Mouse (Mus musculus): ENCODE results near the gene Taar7e. TPM values are rescaled to one million over a fixed set of nuclear protein-coding genes. Genes with fewer than 3 reads are reported as not detected.
"Not testable (repeated sequence)": the region's sequence is repeated elsewhere in the genome, so short reads cannot be mapped to it uniquely, and the experiment has no call there.

The Taar7e gene
- not detected for total RNA-seq (2021)

DNA sequence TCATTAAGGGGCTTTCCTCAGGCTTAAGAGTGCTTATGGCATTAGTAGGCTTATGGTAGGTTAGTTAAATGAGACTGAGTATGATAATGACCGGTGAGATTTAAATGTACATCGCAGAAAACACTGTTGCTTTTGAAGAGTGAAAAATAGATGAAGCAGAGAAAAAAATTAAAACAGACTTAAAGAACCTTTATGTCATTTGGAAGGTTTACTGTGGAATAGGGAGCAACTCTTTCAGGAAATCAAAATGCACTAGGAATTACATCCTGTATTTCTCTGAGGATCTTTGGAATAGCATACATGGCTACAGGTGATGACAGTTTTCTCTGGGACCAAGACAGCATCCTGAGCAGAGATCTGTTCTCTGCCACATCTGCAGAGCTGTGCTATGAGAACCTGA is at the start of gene Taar7e:
Gene Taar7e, plus strand, starts transcription at position 301 of the 400 bp plus-strand sequence.
- DNase-seq = no peak

DNA sequence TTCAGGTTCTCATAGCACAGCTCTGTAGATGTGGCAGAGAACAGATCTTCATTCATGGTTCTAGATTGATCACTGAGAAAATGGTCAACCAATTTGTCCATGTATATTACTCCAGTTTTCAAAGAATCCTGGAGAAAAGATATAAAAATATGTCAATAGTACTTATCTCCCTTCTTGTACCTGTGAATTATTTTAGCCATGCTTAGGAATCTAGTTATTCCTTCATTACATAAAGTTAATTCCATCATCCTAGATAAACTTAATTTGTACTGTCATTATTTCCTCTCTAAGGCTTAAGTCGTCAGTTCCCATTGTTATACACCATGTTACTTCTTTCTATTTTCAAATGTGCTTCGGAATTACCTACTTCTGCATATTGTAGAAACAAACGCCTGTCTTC is 44.0 kb upstream of the Taar7e start, which contains the start of gene Taar7a:
Gene Taar7a, minus strand, starts transcription at position 101 of the 400 bp plus-strand sequence.
- no peak for DNase-seq

DNA sequence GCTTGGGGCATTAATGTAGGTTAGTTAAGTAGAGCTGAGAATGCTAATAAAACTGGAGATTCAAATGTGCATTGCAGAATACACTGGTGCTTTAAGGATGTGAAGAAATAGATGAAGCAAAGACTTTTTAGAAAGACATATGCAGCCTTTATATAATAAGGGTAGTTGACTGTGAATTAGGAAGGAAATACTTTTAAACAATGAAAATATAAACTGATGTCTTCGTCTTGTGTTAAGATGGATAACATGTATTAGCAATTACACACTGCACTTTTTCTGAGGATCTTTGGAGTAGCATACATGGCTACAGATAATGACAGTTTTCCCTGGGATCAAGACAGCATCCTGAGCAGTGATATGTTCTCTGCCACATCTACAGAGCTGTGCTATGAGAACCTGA is 37.8 kb upstream of the Taar7e start, which contains the start of gene Taar7b:
Gene Taar7b, plus strand, starts transcription at position 301 of the 400 bp plus-strand sequence.
- DNase-seq = no peak

DNA sequence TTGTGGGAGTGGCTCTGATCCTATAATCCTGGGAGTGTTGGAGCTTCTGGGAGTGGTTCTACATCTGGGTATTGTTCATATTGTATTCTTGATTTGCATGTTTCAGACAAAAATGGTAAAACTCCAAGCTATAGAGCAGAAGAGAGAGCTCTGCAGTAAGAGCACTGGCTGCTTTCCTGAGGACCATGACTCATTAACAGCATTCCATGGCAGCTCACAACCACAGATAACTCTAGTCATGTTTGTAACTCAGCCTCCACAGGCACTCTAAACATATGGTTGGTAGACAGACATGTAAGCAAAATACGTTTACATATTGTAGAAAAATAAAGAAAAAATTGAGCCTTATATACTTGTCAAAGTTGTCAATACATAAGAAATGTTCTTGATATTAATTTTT is 31.0 kb upstream of the Taar7e start:
- DNase-seq = no peak

DNA sequence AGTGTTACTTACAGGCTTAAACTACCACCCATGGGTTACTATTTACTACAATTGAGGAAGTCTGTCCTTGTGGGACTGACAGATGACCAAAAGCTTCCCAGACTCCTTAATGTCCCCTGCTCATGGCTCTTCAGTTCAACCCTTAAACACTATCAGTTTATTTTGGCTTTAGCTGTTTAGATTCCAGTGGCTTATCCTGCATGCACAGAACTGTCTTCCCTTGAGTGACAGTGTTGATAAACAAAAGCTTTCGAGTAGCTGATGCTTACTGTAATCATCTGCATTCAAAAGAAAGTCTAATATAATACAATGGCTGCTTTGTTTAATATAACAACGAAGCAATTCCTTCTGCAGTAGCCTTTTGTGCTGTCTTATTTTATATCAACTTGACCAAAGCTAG is 30.4 kb upstream of the Taar7e start:
- DNase-seq = no peak

DNA sequence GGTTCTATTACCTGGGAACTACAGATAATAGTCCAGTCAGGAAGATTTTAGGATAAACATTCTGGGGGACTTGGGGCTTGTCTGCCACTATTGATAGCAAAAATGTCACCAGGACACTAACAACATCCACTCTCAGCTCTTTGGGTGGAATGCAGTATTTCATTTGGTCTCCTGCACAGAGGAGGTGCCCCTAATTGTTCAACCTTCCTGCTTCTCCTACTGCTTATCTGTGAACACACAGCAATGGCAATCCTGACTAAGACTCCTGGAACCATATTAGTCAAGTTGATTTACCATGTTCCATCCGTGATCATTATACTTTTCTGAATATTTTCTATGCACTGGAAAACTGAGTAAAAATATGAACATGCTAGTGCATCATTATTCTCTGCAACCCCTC is 29.3 kb upstream of the Taar7e start:
- no peak for DNase-seq

DNA sequence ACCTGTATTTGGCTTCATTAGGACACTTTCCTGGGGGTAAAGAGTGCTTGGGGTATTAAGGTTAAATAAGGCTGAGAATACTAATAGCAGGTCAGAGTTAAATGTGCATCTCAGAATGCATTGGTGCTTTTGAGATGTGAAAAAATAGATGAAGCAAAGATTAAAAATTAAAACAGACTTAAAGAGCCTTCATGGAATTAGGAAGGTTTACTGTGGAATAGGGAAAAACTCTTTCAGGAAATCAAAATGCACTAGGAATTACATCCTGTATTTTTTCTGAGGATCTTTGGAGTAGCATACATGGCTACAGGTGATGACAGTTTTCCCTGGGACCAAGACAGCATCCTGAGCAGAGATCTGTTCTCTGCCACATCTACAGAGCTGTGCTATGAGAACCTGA is 10.5 kb upstream of the Taar7e start, which contains the start of gene Taar7d:
Gene Taar7d, plus strand, starts transcription at position 301 of the 400 bp plus-strand sequence.
- no peak for DNase-seq

DNA sequence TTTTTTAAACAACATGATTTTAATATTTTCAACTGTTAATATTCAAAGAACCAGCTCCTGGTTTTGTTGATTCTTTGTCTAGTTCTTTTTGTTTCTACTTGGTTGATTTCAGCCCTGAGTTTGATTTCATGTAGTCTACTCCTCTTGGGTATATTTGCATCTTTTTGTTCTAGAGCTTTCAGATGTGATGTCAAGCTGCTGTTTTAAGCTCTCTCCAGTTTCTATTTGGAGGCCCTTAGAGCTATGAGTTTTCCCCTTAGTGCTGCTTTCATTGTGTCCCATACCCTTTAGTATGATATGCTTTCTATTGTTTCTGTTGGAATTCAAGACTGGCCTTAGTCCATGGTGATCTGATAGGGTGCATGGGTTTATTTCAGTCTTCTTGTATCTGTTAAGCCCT is 6.1 kb upstream of the Taar7e start:
- DNase-seq = no peak

DNA sequence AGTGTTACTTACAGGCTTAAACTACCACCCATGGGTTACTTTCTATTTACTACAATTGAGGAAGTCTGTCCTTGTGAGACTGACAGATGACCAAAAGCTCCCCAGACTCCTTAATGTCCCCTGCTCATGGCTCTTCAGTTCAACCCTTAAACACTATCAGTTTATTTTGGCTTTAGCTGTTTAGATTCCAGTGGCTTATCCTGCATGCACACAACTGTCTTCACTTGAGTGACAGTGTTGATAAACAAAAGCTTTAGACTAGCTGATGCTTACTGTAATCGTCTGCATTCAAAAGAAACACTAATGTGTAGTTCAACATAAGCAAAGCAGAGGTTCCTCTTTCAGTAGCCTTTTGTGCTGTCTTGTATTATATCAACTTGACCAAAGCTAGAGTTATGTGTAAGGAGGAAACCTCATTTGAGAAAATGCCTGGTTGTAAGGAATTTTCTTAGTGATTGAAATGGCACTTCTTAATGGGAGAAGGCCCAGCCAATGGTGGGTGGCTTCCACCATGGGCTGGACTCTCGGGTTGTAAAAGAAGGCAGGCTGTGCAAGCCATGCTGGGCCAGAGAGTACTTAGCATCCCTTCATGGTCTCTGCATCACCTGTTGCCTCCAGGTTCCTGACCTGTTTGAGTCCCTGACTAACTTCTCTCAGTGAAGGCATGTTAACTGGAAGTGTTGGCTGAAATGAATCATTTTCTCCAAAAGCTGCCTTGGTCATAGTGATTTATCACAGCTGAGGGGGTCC is 2.9 kb downstream of the Taar7e start:
- no peak for DNase-seq

DNA sequence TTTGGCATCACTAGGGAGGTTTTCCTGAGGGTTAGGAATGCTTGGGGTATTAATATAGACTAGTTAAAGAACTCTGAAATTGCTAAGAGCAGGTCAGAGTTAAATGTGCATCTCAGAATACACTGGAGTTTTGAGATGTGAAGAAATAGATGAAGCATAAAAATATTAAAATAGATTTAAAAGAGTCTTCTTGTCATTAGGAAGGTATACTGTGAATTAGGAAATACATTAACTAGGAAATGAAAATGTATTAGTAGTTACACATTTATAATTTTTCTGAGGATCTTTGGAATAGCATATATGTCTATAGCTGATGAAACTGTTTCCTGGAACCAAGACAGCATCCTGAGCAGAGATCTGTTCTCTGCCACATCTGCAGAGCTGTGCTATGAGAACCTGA is 11.8 kb downstream of the Taar7e start, which contains the start of gene Taar7f:
Gene Taar7f, plus strand, starts transcription at position 301 of the 400 bp plus-strand sequence.
- DNase-seq = no peak

DNA sequence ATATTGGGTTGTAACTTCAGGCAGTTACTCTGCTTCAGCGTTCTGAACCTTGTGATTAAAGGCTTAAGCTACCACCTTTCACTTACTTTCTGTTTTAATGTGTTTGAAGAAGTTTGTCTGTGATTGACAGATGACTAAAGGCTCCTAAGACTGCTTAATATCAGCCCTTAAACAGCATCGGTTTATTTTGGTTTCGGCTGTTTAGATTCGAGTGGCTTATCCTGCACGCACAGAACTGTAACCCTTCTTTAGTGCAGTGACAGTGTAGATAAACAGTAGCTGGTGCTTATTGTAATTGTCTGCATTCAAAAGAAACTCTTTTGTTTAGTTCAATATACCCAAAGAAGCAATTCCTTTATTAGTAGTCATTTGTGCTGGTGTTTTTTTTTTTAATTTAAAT is 14.6 kb downstream of the Taar7e start:
- no peak for DNase-seq

DNA sequence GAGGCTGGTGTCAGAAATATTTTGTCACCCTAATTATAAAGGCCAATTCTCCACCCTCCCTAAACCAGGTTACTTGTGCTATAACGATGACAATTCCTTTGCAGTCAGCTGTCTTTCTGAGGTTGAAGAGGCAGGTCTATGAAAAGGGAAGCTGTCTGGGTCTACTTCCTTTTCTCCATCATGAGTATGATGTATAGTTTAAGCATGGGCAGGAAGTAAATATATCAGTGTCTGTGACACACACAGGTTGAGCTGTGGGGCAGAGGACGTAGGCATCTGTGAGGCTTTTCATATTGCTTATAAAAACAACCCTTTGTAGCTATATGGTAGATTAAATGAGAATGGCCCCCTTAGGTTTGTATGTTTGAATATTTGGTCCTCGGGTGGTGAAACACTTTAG is 21.6 kb downstream of the Taar7e start:
- no peak for DNase-seq

DNA sequence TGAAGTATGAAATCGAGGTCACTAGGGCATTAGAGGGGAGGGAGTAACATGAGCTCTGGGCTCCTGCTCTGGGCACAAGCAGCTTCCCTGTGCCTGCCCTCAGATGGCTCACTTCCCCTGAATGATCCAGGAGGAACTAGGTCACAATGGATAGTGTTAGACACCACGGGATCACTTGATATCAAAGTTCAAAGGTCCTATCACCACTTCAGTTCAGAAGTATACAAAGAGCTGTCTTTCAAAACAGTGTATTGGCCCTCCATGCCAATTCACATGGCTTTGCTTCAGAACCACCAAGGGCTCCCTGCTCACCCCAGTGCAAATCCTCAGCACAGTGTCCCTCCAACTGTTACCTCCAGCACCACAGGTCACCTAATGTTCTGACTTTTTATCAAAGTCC is 37.3 kb downstream of the Taar7e start:
- not testable (repeated sequence) for DNase-seq

DNA sequence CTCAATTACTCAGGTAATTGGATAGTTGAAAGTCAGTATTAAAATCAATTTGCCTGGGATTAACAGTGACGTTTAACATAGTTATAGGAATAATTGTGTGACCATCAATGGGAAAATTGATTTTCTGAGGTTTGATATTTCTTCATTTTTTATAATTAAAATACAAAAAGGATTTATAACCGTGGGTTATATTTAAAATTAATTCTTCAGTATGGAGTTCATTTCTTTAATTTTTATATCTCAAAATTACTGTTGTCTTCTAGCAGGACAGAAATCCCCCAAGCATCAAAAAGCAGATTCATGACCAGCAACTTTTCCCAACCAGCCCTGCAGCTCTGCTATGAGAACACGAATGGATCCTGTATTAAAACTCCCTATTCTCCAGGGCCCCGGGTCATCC is 38.8 kb downstream of the Taar7e start, which contains the start of gene Taar8a:
Gene Taar8a, plus strand, starts transcription at position 301 of the 400 bp plus-strand sequence.
- DNase-seq = not testable (repeated sequence)

DNA sequence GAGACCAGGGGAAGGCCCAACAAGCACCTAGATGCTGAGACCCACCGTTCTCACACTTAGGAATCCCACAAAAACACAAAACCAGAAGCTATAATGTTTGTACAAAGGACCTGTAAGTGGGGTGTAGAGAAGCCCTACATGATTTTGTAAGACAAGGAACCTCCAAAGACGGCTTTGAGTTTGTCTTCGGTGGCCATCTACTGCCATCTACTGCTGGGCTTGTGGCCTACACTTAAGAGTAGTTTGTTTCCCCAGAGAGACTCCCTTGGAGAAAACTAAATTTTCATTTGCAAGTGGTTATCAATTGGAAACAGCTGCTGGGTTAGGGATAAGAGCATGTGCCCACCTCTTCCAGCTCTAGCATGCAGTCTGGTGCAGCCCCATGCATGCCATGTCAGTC is 42.8 kb downstream of the Taar7e start:
- DNase-seq = peak; percentile 60

DNA sequence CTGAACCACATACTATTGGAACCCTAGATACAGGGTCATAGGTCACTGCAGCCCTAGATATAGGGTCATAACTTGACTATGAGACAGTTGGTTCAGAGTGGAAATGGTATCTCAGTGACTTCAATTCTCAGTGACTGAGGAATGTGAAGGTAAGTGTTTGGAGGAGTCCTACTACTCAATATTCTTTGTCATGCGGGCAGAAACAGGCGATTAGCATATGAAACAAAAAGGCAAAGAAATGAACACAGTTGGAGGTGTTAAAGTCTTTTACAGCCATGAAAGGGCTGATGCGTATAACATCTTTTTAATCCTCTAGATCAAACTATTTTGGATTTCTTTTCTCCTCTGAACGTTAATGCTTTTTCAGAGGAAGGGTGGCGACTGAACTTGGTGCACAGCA is 48.5 kb downstream of the Taar7e start:
- DNase-seq = no peak

DNA sequence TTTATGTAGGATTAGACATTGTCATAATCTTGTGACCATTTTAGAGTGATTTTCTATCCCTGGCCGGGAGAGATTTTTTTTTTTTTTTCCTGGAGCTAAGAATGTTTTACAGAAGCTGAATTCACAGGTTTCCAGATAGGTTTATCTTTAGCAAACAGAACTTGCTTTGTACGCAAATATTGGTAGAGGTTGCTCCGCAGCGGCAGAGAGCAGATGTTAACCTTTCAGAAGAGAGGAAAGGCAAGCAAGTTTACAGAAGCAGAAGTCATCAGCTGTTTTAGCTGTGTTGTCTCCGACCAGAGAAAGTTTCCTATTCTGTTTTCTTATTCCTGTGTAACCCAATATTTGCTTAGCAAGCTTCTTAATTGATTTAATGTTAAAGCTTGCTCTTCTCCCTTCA is 49.1 kb downstream of the Taar7e start:
- DNase-seq = no peak

DNA sequence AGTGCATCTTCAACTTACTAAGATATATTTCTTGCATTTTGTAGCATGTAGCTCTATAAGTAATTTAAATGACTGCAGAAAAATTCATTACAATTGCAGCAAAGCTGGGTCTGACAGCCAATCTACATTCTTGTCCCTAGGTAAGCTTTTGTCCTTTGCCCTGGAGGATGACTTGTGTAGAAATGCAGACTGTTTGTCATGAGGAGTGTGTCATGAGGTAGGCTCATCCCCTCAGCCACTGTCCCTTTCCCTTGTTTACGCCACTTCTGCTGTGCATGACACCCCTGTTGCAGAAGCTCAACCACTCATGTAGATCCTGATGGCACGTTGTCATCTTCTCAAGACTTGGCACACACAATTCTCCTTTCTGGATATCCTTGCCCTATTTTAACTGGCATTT is 49.8 kb downstream of the Taar7e start:
- no peak for DNase-seq

Other genes starting within 250 kb of the Taar7e start
- gene Slc18b1, start 240.6 kb upstream of the Taar7e start, total RNA-seq (2021) = 10 to 100 TPM; 12.0 to 16.7 TPM
- gene Vnn3, start 186.2 kb upstream of the Taar7e start, total RNA-seq (2021) = under 1 TPM in 1 of 2 experiments, not detected in 1; 0.19 TPM
- 1 to 10 TPM; 3.0 to 3.8 TPM for gene Vnn1, start 142.9 kb upstream of the Taar7e start, total RNA-seq (2021)
- not detected for gene Taar1, start 117.3 kb upstream of the Taar7e start, total RNA-seq (2021)
- gene Taar2, start 99.0 kb upstream of the Taar7e start, total RNA-seq (2021) = not detected
- not detected for gene Taar3, start 88.1 kb upstream of the Taar7e start, total RNA-seq (2021)
- gene Taar4, start 77.1 kb upstream of the Taar7e start, total RNA-seq (2021) = not detected
- not detected for gene Taar5, start 66.9 kb upstream of the Taar7e start, total RNA-seq (2021)
- not detected for gene Taar6, start 52.0 kb upstream of the Taar7e start, total RNA-seq (2021)
- gene Taar7a, start 44.1 kb upstream of the Taar7e start, total RNA-seq (2021) = not detected
- not detected for gene Taar7b, start 37.7 kb upstream of the Taar7e start, total RNA-seq (2021)
- not detected for gene Taar7d, start 10.4 kb upstream of the Taar7e start, total RNA-seq (2021)
- not detected for gene Taar7f, start 11.9 kb downstream of the Taar7e start, total RNA-seq (2021)
- not detected for gene Taar8a, start 38.9 kb downstream of the Taar7e start, total RNA-seq (2021)
- gene Taar8b, start 54.7 kb downstream of the Taar7e start, total RNA-seq (2021) = not detected
- gene Taar8c, start 64.3 kb downstream of the Taar7e start, total RNA-seq (2021) = not detected
- not detected for gene Taar9, start 71.9 kb downstream of the Taar7e start, total RNA-seq (2021)
- gene Stx7, start 111.7 kb downstream of the Taar7e start, total RNA-seq (2021) = 10 to 100 TPM; 46.1 to 54.3 TPM
- gene Moxd1, start 185.9 kb downstream of the Taar7e start, total RNA-seq (2021) = 1 to 10 TPM in 1 of 2 experiments, under 1 TPM in 1; 0.83 to 1.1 TPM

Data from heart, postnatal 4 days (tissue).